Mouse (Mus musculus) gastrocnemius, postnatal 36 days (tissue): Measurements from ENCODE around the gene Dnah14. TPM values are rescaled to one million over a fixed set of nuclear protein-coding genes. Genes with fewer than 3 reads are reported as not detected.

Experiments used
- DNase-seq, 2 experiments: peaks; one replicate each; pipeline ENCODE4 v3.0.0; 2022
- intact Hi-C: fragments of 180-260 bp; cut with DNase I; formaldehyde crosslinking; loops from one replicate; pipeline ENCODE4 v1.15.1; 2025
- total RNA-seq, 2 experiments: library from RNA; stranded (reverse); gene quantifications; 2 replicates each; pipeline ENCODE4 v1.2.3; 2021

The Dnah14 gene
- total RNA-seq, 2 experiments from 2014 or later = 0.30 to 0.36 TPM

DNA sequence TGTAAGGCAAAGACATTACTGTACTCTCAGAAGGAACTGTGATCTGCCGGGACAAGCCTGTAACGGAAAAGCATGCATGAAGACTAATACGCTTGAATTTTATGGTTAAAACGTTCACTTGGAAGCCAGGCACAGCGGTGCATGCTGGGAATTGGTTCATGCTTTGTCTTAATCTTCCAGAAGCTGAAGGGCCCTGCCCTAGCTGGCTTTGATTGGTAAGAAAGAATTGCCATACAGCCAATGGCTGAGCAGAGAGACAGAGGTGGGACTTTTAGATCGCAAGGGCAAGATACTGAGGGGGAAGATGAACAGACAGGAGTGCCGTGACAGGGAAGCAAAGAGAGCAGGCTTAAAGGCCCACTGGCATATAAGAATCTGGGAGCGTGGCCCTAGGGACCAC lies 6.8 kb downstream of the Dnah14 start:
- intact Hi-C loops = no loop called here
- DNase-seq = no peak

- DNase-seq = no peak
- intact Hi-C loops = no loop called here
Measured at GRCm38 (mm10) chr1:181589116-181589515, 12.8 kb downstream of the Dnah14 start.

DNA sequence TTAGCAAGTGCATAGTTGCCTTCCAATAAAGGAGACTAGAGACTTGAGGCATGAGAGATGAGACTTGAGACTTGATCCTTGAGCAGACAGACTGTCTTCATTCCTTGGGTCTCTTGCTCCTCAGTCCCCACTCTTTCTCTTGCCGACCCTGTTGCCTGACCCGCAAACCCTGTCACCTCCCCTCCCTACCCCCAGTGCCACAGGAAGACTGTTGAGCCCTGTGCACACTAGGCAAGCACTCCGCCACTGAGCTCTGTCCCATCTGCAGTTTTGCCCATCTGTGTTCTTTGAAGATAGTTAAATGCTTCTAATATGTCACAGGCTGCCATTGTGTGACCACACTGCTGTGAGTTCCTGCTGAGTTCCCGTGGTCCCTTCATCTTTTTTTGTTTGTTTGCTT lies 23.0 kb downstream of the Dnah14 start:
- no peak for DNase-seq
- intact Hi-C loops = no loop called here

- DNase-seq = no peak
- intact Hi-C loops = no loop called here
Measured at GRCm38 (mm10) chr1:181611118-181611517, 34.8 kb downstream of the Dnah14 start.

DNA sequence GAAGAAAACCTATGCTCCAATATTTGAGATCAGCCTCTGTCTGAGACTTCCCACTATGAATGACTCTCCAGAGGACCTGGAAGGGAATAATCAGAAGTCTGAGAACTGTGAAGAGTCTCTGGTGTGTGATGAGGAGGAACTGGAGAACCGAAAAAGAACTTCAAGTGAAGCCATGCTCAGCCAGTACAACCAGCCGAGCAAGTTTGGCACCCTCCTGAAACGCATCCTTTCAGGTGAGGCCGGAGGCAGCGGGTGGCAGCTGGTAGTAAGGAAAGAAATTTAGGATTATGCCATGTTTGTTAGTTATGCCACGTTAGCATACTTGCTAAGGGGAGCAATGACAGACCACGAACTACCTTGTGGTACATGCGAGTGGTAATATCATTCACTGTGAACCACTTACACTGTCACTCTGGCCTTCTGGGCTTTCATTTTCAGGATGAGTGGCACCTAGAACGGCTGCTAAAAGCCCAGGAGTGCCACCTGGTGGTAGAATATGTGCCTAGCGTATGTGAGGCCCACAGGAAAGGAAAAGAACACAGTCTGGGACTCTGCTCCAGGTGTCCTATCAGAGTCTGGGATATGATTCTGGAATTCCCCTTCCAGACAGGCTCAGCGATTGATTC lies 39.6 kb downstream of the Dnah14 start:
- intact Hi-C loops = loop anchor here (5.0 kb wide), 1 partner anchor 344 kb away; no protein-coding TSS in a partner anchor
- peak; percentile 31 to 37 for DNase-seq

DNA sequence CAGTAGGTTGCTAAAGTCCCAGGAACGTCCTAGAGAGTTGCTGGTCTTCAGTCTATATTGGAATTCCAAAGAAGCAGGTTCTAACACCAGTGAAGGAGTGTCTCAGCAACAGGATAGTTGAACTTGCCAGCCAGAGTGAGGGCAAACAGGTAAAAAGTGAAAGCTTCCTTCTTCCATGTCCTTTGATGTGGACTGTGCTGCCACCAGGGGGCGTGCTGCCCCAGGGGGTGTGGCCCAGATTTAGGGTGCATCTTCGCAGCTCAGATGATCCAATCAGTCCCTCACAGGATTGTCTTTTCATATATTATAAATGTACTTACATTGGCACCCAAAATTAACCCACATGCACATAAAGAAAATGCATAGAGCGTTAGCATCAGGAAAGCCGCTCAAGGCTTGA lies 41.0 kb downstream of the Dnah14 start:
- DNase-seq = no peak
- intact Hi-C loops = loop anchor here (5.0 kb wide), 1 partner anchor 345 kb away; no protein-coding TSS in a partner anchor

- intact Hi-C loops = no loop called here
- DNase-seq = no peak
Measured at GRCm38 (mm10) chr1:181623149-181623680, 46.9 kb downstream of the Dnah14 start.

DNA sequence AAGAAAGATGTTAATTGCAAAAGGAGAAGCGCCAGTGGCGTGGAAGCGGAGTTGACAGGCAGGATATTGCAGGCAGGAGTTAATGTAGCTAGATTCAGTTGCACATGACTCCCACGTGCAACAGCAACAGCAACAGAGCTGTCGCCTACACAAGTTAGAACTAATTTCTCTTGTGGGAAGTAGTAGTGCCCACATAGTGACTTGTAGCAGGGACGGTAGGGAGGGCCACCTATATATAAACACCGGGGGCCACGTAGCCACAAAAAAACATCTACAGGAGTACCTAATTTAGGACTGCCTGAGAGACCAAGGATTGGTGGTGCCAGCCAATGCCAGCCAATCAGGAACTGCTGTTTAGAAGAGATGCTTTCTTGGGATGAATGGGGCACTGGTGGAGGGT lies 48.5 kb downstream of the Dnah14 start:
- DNase-seq = no peak
- intact Hi-C loops = no loop called here

- DNase-seq = no peak
- intact Hi-C loops = no loop called here
Measured at GRCm38 (mm10) chr1:181628276-181628675, 51.9 kb downstream of the Dnah14 start.

- intact Hi-C loops = no loop called here
Measured at GRCm38 (mm10) chr1:181631371-181631770, 55.0 kb downstream of the Dnah14 start.

DNA sequence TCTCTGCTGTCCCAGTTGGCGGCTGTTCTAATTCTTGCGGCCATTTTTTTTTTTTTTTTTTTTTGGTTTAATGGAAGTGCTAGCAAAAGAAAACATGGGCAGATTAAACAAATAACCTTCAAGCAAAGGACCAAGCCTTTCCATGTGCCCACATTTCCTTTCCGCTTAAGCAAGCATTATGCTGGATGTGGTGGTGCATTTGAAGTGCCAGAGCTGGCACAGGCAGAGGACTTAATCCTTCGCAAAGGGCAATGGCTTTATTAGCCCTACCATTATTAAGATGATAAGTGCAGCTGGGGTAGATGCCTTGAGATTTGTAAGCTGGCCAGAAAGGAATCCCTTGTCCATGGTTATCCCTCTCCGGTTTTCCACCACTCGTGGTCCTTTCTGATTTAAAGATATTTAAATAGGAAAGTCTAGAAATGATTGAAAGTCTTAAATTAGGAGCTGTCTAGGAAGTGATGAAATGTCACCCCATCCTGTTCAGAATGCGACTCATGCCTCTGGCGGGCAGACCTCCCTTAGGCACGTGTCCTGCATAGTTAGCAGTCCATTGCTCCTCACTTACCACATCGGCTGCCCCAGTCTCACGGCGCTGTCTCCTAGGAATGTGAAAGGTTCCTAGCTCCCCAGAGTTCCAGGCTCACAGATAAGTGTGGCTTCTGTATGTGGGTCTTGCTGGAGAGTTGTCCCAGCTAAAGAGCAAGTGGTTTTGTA lies 61.8 kb downstream of the Dnah14 start:
- DNase-seq = no peak
- intact Hi-C loops = no loop called here

More at GRCm38 (mm10) chr1:181631371-181631770, 55.0 kb downstream of the Dnah14 start:
- DNase-seq = no peak

DNA sequence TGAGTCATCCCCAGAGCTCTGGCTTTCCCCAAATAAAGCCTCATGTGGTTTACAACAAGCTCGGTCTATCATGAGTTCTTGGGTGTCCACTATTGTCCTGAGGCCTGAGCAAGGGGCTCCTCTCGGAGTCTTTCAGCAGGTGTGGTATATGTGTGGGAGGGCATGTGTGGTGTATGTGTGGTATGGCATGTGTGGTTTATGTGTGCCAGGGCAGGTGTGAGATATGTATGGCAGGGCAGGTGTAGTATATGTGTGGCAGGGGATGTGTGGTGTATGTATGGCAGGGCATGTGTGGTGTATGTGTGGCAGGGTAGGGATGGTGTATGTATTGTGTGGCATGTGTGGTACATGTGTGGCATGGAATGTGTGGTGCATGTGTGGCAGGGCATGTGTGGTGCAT lies 64.0 kb downstream of the Dnah14 start:
- no peak for DNase-seq
- intact Hi-C loops = no loop called here

- intact Hi-C loops = no loop called here
- no peak for DNase-seq
Measured at GRCm38 (mm10) chr1:181647467-181647866, 71.1 kb downstream of the Dnah14 start.

DNA sequence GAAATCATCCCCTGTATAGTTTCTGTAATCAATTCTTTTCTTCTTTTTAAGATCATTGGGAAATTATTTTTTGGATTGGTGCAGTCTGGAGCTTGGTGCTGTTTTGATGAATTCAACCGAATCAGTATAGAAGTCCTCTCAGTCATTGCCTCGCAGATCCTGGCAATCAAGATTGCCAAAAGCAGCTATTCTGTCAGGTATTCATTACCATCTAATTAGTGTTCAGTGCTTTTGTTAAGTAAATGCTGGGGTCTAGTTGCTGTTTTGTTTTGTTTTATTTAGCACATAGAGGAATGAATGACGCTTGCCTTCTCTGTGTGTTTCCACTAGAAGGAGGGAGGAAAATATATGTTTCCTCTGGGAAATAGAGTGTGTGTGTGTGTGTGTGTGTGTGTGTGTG lies 77.1 kb downstream of the Dnah14 start:
- intact Hi-C loops = no loop called here

GRCm38 (mm10) chr1:181656421-181656820 lies 80.1 kb downstream of the Dnah14 start:
- intact Hi-C loops = no loop called here
- DNase-seq = no peak

More for the DNA sequence above, 77.1 kb downstream of the Dnah14 start:
- DNase-seq = no peak

GRCm38 (mm10) chr1:181666801-181667200 lies 90.4 kb downstream of the Dnah14 start:
- intact Hi-C loops = no loop called here
- DNase-seq = no peak

DNA sequence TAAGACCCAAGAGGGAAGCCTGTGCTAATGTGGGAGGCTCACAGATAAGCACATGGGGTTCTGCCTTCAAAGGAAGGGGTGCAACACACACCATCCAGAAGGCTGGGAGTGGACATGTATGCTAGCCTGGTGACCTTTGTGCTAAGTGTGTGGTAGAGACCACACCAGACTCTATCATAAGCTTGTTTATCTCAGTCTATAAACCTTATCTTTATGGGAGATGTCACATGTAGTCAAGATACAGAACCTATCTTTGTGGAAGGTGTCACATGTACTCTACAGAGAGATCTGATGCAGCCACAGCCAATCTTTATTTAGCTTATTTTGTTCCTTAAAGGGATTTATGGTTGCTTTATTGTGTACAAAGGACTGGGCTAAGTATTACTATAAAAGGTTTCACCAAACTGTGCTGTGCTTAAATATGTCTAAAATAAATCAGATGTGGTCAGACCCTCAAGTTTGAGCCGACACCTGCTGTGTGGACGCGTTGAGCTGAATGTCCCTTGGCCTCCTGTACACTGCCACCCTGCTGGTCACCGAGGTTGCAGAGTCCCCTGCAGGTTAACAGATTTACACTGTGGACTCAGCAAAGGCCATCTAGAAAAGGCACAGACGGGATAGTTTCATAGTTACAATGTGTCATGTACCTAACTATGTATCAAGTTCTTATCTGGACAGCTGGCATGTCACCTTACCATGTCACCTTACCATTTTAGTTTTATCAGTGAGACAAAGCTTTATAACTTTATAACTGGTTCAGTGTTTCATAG lies 118.6 kb downstream of the Dnah14 start:
- intact Hi-C loops = no loop called here
- DNase-seq = no peak

- peak; percentile 9 to 18 for DNase-seq
- intact Hi-C loops = loop anchor here (2.0 to 5.0 kb wide), 3 partner anchors 152 to 414 kb away; no protein-coding TSS in a partner anchor
Measured at GRCm38 (mm10) chr1:181728707-181729106, 152.3 kb downstream of the Dnah14 start.

DNA sequence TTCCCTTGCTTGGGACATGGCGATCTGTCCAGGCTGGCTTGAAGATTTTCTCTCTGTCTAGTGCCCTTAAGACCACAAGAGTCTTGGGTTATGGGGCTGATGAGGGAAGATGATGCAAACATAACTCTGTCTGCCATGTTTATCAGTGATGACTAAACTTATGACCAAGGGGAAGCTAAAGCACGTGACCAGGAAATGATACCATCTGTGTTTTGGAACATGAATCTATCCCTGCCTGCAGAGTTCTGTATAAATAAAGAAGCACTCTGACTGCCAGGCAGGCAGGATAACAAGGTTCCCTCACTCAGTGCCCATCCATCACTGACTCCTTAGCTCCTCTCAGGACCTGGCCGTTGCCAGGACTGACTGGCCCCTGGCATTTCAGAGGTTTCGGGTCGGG lies 157.2 kb downstream of the Dnah14 start:
- intact Hi-C loops = no loop called here

DNA sequence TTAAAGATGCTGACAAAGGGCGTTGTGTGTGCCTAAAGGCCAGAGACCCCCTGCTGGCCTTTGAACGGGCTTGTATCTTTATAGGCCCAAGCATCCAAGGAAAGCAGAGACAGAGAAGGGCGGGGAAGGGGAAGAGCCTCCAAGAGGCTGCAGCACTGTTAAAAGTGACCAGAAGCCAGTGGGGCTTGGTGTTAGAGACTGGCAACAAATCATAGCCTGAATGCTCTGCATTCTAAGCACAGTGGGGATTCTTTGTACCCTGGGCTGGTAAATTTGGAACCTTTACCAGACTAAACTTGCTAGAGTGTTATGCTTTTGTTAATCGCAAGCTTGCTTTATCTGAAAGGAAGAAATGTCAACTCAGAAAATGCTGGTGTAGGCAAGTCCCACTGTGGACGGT lies 163.9 kb downstream of the Dnah14 start:
- no peak for DNase-seq
- intact Hi-C loops = no loop called here

More for the DNA sequence above, 157.2 kb downstream of the Dnah14 start:
- no peak for DNase-seq
